Mouse (Mus musculus) heart, adult 2 months (tissue): ENCODE results near the gene Tbc1d17.

Experiments used
- CTCF ChIP-seq: fragments of 200-600 bp; IDR thresholded peaks from 2 replicates; pipeline ENCODE4 v1.8.1; 2022; ENCODE audit warnings: antibody characterized with exemption, mild to moderate bottlenecking, moderate library complexity
- POLR2A ChIP-seq: fragments of 200-500 bp; IDR thresholded peaks from 2 replicates; pipeline ENCODE4 v1.6.1; 2011; ENCODE audit warnings: mild to moderate bottlenecking, low read depth, low read length, control low read depth; ENCODE audit not compliant: insufficient read depth

GRCm38 (mm10) chr7:44818164-44818563 is 30.7 kb downstream of the Tbc1d17 start:
- TF ChIP-seq CTCF: peak; percentile 53
- TF ChIP-seq POLR2A: no peak
